Mouse (Mus musculus) forelimb bud, embryonic 11.5 days (tissue): ENCODE results near the gene Olfr573-ps1.
A peak's percentile ranks its signal among the peaks of the same experiment; 100 is the strongest.

Source experiments
- DNase-seq: peaks from one replicate; pipeline ENCODE4 v3.0.0-alpha.2; 2012; ENCODE audit warnings: low read depth, low spot score

Gene Olfr573-ps1

GRCm38 (mm10) chr7:102942475-102942874 lies at the start of gene Olfr573-ps1:
Gene Olfr573-ps1, minus strand, starts transcription at chr7:102942575.
- no peak for DNase-seq

GRCm38 (mm10) chr7:102989224-102989623 lies 46.8 kb upstream of the Olfr573-ps1 start, which contains the start of gene Olfr578:
Gene Olfr578, minus strand, starts transcription at chr7:102989324.
- DNase-seq: no peak

GRCm38 (mm10) chr7:102975843-102976242 lies 33.5 kb upstream of the Olfr573-ps1 start, which contains the start of gene Olfr577:
Gene Olfr577, minus strand, starts transcription at chr7:102975943.
- no peak for DNase-seq

- DNase-seq: no peak
Measured at GRCm38 (mm10) chr7:102974399-102974798, 32.0 kb upstream of the Olfr573-ps1 start.

GRCm38 (mm10) chr7:102962360-102962759 lies 20.0 kb upstream of the Olfr573-ps1 start, which contains the start of gene Olfr576:
Gene Olfr576, plus strand, starts transcription at chr7:102962660.
- no peak for DNase-seq

GRCm38 (mm10) chr7:102958593-102958992 lies 16.2 kb upstream of the Olfr573-ps1 start, which contains the start of gene Olfr575:
Gene Olfr575, minus strand, starts transcription at chr7:102958775.
- no peak for DNase-seq

GRCm38 (mm10) chr7:102958137-102958536 lies 15.8 kb upstream of the Olfr573-ps1 start:
- DNase-seq: no peak

GRCm38 (mm10) chr7:102950732-102951131 lies 8.4 kb upstream of the Olfr573-ps1 start:
- DNase-seq: no peak

GRCm38 (mm10) chr7:102948167-102948566 lies 5.8 kb upstream of the Olfr573-ps1 start, which contains the start of gene Olfr574:
Gene Olfr574, plus strand, starts transcription at chr7:102948467.
- DNase-seq: no peak

GRCm38 (mm10) chr7:102943417-102943816 lies 1.0 kb upstream of the Olfr573-ps1 start:
- DNase-seq: no peak

- no peak for DNase-seq
Measured at GRCm38 (mm10) chr7:102927105-102927504, 15.3 kb downstream of the Olfr573-ps1 start.

GRCm38 (mm10) chr7:102924109-102924508 lies 18.3 kb downstream of the Olfr573-ps1 start, which contains the start of gene Olfr572:
Gene Olfr572, plus strand, starts transcription at chr7:102924409.
- no peak for DNase-seq

GRCm38 (mm10) chr7:102919632-102920031 lies 22.7 kb downstream of the Olfr573-ps1 start:
- DNase-seq: peak; percentile 59

GRCm38 (mm10) chr7:102917032-102917875 lies 25.1 kb downstream of the Olfr573-ps1 start, which contains the start of gene Olfr571:
Gene Olfr571, minus strand, starts transcription at chr7:102917536.
- no peak for DNase-seq

GRCm38 (mm10) chr7:102916405-102916804 lies 26.0 kb downstream of the Olfr573-ps1 start:
- DNase-seq: no peak

GRCm38 (mm10) chr7:102915261-102915660 lies 27.1 kb downstream of the Olfr573-ps1 start:
- no peak for DNase-seq
